Mouse (Mus musculus): ENCODE measurements around the gene L3mbtl2.

L3mbtl2 gene

GRCm38 (mm10) chr15:81708991-81709390 is 45.3 kb downstream of the L3mbtl2 start:
- DNase-seq (ENCODE audit: low spot score in 2 of 2): no peak

- no peak for DNase-seq (ENCODE audit: low spot score in 2 of 2)
Measured at GRCm38 (mm10) chr15:81709686-81710085, 46.0 kb downstream of the L3mbtl2 start.

- no peak for DNase-seq (ENCODE audit: low spot score in 2 of 2)
Measured at GRCm38 (mm10) chr15:81710801-81711200, 47.1 kb downstream of the L3mbtl2 start.

DNA sequence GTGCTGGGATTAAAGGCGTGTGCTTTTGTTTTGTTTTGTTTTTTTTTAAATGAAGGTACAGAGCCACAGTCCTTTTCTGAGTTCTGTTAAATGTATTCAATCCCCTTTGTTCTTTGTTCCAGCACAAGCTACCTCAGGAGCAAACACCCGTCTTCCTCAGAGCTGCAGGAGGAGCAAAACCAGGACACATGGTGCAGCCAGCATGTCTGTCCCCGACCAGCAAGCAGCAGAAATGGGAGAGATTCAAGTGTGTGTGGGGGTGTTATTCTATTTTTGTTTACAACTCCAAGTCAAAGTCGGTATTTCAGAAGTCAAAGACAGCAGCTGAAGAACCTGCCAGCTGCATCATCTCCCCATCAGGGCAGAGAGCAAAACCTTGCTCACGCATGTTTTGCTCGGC is 50.1 kb downstream of the L3mbtl2 start:
- DNase-seq (ENCODE audit: low spot score in 2 of 2): peak in 1 of 2 experiments; percentile 14

GRCm38 (mm10) chr15:81718336-81719138 is 54.8 kb downstream of the L3mbtl2 start:
- peak; percentile 63 to 80 for DNase-seq (ENCODE audit: low spot score in 2 of 2)

DNA sequence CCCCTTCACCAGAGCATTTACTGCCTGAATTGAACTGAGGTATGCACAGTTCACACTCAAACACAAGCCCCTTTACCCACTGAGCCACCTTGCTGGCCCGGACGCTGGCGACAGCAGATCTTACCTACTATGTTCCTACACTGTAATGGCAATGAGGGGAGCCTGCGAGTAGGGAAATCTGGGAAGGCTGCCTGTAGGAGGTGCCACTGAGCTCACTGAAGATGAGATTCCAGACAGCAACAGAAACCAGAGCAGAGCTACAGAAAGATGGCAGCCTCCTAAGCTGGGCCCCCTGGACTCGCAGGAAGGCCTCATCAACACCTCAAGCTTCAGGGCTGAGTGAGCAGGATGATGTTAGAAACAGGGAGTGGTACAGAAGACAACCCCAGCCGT is 55.4 kb downstream of the L3mbtl2 start:
- peak in 1 of 2 experiments; percentile 26 for DNase-seq (ENCODE audit: low spot score in 2 of 2)

DNA sequence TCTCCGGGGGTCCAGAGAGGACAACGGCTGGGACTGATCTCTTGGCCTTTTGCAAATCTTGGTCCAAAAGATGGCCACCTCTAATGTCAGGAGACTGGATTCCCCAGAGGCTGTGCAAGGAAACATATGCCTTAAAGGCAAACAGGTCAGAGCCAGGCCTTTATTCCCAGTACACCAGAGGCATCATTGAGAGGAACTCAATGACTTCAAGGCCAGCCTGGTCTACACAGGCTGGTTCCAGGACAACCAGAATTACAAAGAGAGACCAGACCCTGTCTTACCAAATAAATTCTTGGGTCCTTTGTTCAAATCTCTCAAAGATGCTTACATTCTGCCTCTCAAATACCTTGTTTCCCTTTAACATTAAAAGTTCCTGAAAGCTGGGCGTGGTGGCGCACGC is 58.7 kb downstream of the L3mbtl2 start:
- DNase-seq (ENCODE audit: low spot score in 2 of 2): no peak

GRCm38 (mm10) chr15:81723653-81724052 is 60.0 kb downstream of the L3mbtl2 start:
- DNase-seq (ENCODE audit: low spot score in 2 of 2): no peak

GRCm38 (mm10) chr15:81725965-81726364 is 62.3 kb downstream of the L3mbtl2 start:
- DNase-seq (ENCODE audit: low spot score in 2 of 2): no peak

DNA sequence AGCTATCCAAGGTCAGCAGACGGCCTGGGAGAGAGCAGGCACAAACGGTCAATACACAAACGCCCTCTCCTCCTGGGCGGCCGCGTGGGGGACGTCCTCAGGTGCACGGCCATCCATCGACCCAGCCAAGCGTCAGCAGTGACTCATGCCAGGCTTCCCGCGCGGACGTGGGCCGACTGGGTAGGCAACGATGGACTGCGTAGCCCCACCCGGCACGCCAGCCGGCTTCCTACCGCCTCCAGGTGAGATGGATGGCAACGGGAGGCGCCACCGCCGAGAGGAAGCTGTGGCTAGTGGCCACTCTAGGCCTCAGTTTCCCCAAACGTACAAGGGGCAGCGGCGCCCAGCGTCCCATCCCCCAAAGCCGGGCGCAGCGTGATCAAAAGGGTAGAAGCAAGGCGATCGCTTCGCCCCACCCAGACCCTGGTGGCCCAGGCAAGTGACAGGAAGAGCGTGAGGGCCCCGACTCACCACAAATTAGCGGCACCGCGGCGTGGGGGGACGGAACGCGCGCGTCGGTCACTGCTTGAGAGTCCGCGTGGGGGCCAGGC is 65.6 kb downstream of the L3mbtl2 start:
- peak in 1 of 2 experiments; percentile 73 for DNase-seq (ENCODE audit: low spot score in 2 of 2)

DNA sequence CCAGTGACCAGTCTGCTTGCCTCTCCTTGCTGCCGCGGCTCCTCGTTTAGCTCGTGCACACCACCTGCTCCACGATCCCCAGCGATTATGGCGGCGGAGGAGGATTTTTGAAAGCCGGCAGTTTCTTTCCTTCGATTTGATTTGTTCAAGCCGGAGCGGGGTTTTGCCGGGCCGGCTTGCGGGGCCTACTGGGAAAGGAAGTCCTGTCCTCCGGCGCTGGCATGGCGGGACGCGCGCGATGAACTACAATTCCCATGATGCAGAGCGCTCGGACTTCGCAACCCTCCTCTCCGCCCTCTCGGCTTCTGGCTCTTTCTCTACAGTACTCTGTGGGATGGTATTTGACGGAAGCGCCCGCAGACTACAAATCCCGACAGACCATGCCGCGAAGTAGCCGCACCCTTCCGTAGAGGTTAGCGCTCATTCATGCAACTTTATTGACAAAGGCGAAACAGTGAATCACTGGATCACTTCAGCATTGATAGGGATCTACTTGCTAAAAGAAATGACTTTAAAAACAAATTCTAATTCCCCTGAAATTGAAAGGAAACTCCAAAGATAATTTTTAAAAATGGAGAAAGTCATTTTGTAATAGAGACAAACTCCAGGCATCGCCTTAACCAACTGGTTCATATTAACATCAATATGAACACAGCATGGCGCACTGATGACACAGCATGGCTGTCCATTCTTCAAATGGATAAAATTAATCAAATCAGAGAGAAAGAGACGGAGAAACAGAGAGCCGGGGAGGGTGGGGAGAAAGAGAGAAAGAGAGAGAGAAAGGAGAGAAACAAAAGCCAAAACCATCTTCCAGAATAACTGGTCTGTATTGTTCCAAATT is 66.3 kb downstream of the L3mbtl2 start:
- DNase-seq (ENCODE audit: low spot score in 2 of 2): peak; percentile 99

DNA sequence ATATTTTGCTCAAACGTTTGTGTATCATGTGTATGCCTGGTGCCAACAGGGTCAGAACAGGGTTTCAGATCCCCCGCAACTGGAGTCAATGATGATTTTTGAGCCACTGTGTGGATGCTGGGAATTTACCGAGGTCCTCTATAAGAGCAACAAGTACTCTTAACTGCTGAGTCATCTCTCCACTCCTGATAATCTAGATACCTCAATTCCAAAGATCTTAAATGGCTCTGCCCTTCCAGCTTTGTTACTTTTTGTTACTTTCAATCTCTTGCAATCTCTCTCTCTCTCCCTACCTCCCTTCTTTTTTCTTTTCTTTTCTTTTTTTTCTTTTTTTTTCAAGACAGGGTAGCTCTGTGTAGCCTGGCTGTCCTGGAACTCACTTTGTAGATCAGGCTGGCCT is 71.4 kb downstream of the L3mbtl2 start:
- DNase-seq (ENCODE audit: low spot score in 2 of 2): no peak

All from left cerebral cortex, adult 9 months (tissue).